Mouse (Mus musculus) myocyte (in vitro differentiated cells): ENCODE results near the gene Sh3bp1. TPM values are rescaled to one million over a fixed set of nuclear protein-coding genes. Genes with fewer than 3 reads are reported as not detected.

Experiments
- H3K27me3 ChIP-seq: one replicate; pipeline ENCODE4 v1.6.1; 2011; ENCODE audit not compliant: control insufficient read depth, insufficient read depth, insufficient read length
- H3K36me3 ChIP-seq: one replicate; pipeline ENCODE4 v1.6.1; 2011; ENCODE audit not compliant: control insufficient read depth, insufficient read depth
- H3K4me2 ChIP-seq: one replicate; pipeline ENCODE4 v1.6.1; 2011; ENCODE audit warnings: low read depth, control low read depth
- H3K4me3 ChIP-seq: one replicate; pipeline ENCODE4 v1.5.1; 2011; ENCODE audit warnings: mild to moderate bottlenecking, control low read depth, moderate library complexity
- H3K79me2 ChIP-seq: one replicate; pipeline ENCODE4 v1.6.1; 2011; ENCODE audit not compliant: control insufficient read depth, insufficient read depth
- H3ac ChIP-seq: one replicate; pipeline ENCODE4 v1.6.1; 2011; ENCODE audit not compliant: control insufficient read depth, insufficient read length
- CEBPB ChIP-seq: IDR thresholded peaks from 2 replicates; pipeline ENCODE4 v1.6.1; 2011; ENCODE audit warnings: mild to moderate bottlenecking, moderate library complexity; ENCODE audit not compliant: poor library complexity, insufficient read depth, severe bottlenecking
- E2F4 ChIP-seq: IDR thresholded peaks from one replicate; pipeline ENCODE4 v1.6.1; 2011; ENCODE audit warnings: mild to moderate bottlenecking, control low read depth, moderate library complexity; ENCODE audit not compliant: insufficient read depth
- MAX ChIP-seq: IDR thresholded peaks from one replicate; pipeline ENCODE4 v1.6.1; 2011; ENCODE audit warnings: low read depth, mild to moderate bottlenecking, control low read depth
- MYOD1 ChIP-seq, 3 experiments: IDR thresholded peaks; one replicate each; pipeline ENCODE4 v1.6.1; 2011; ENCODE audit warnings: control low read depth in 2 of 3, low read depth in 2 of 3, mild to moderate bottlenecking in 2 of 3, moderate library complexity in 1 of 3; ENCODE audit not compliant: insufficient read length in 2 of 3, control insufficient read depth in 1 of 3
- MYOG ChIP-seq, 3 experiments: IDR thresholded peaks; one replicate each; pipeline ENCODE4 v1.6.1; 2011; ENCODE audit warnings: control low read depth in 2 of 3, low read depth in 2 of 3, mild to moderate bottlenecking in 2 of 3; ENCODE audit not compliant: insufficient read length in 2 of 3, control insufficient read depth in 1 of 3, insufficient read depth in 1 of 3
- POLR2A ChIP-seq: IDR thresholded peaks from one replicate; pipeline ENCODE4 v1.6.1; 2011; ENCODE audit warnings: low read depth, mild to moderate bottlenecking, control low read depth, moderate library complexity; ENCODE audit not compliant: insufficient read length
- POLR2AphosphoS2 ChIP-seq: IDR thresholded peaks from one replicate; pipeline ENCODE4 v1.6.1; 2011; ENCODE audit warnings: low read depth, control low read depth; ENCODE audit not compliant: insufficient read length
- REST ChIP-seq: IDR thresholded peaks from one replicate; pipeline ENCODE4 v1.6.1; 2011; ENCODE audit warnings: mild to moderate bottlenecking, control low read depth, moderate library complexity; ENCODE audit not compliant: insufficient read depth, insufficient read length
- SRF ChIP-seq: IDR thresholded peaks from one replicate; pipeline ENCODE4 v1.6.1; 2011; ENCODE audit warnings: low read depth; ENCODE audit not compliant: control insufficient read depth, insufficient read length
- TCF12 ChIP-seq: IDR thresholded peaks from one replicate; pipeline ENCODE4 v1.6.1; 2011; ENCODE audit warnings: mild to moderate bottlenecking, control low read depth; ENCODE audit not compliant: poor library complexity, insufficient read depth, severe bottlenecking
- TCF3 ChIP-seq: IDR thresholded peaks from one replicate; pipeline ENCODE4 v1.6.1; 2011; ENCODE audit warnings: low read depth, control low read depth; ENCODE audit not compliant: insufficient read length
- USF1 ChIP-seq: IDR thresholded peaks from one replicate; pipeline ENCODE4 v1.6.1; 2011; ENCODE audit warnings: low read depth, mild to moderate bottlenecking, control low read depth, moderate library complexity
- polyA plus RNA-seq: library from polyadenylated mRNA; unstranded; fragments of >200 nt; fragmentation: generic; extraction: Trizol; gene quantifications from one replicate; pipeline ENCODE4 v1.2.1, GENCODE M21; 2012; ENCODE audit warnings: missing spikeins

Sh3bp1 gene
- polyA plus RNA-seq, 1 experiment: 11.1 TPM

DNA sequence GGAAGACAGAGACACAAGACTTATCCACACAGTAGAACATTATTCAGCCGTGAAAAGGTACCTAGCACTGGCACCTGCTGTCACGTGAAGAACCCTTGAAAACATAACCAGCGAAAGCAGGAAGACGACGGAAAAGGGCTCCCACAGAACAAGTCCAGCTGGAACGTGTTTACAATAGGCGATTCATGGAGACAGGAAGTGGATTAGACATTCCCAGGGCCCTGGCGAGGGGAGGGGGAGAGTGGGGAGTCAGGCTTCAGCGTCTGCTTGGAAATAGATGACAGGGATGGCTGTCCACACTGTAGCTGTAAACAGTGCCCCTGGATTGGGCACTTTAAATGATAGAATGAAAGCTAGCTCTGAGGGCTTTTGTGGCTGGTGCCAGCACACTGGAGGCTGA lies 31.2 kb upstream of the Sh3bp1 start:
- no peaks in the 10 kb centered on the region for H3K27me3 ChIP-seq
- peak overlapping the region; percentile 39 for H3K4me2 ChIP-seq
- H3ac ChIP-seq: no peak overlapping the region
- TF ChIP-seq E2F4 (no peak), MYOG (IDR thresholded peaks at IDR 0.05; ENCODE audit: control insufficient read depth in 1 of 3, insufficient read depth in 1 of 3, insufficient read length in 2 of 3, low read depth in 2 of 3) (no peak), TCF12 (no peak), POLR2A (no peak), TCF3 (no peak), SRF (no peak), CEBPB (no peak), MYOD1 (IDR thresholded peaks at IDR 0.05; ENCODE audit: control insufficient read depth in 1 of 3, insufficient read length in 2 of 3, low read depth in 2 of 3) (no peak), MAX (no peak), REST (no peak), USF1 (no peak)
- H3K36me3 ChIP-seq: no peaks in the 10 kb centered on the region
- no peaks in the 10 kb centered on the region for H3K79me2 ChIP-seq
- H3K4me3 ChIP-seq: no peak overlapping the region

DNA sequence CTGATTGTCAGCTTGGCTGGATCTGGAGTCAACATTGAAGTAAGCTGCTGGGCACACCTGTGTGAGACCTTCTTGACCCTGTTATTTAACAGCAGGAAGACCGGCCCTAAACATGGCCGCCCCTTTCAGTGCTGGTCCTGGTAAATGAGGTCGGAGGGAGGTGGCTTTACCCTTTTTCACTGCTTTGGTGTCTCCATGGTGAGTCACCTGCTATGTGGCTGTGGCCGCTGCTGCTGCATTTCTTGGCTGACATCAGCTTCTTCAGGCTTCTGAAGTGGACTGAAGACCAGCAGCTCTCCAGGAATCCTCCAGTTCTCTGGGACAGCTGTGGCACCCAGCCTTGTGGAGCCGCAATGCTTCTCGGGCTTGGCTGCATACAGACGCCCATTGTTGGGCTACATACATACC lies 30.7 kb upstream of the Sh3bp1 start:
- H3K79me2 ChIP-seq: no peaks in the 10 kb centered on the region
- TF ChIP-seq CEBPB: no peak
- TF ChIP-seq POLR2A: no peak
- TF ChIP-seq SRF: no peak
- TF ChIP-seq MYOG (IDR thresholded peaks at IDR 0.05; ENCODE audit: control insufficient read depth in 1 of 3, insufficient read depth in 1 of 3, insufficient read length in 2 of 3, low read depth in 2 of 3): peak; percentile 35 to 83 (median 52)
- peak; percentile 1 for TF ChIP-seq TCF3
- TF ChIP-seq TCF12: peak; percentile 34
- TF ChIP-seq REST: no peak
- TF ChIP-seq USF1: no peak
- TF ChIP-seq E2F4: no peak
- TF ChIP-seq MYOD1 (IDR thresholded peaks at IDR 0.05; ENCODE audit: control insufficient read depth in 1 of 3, insufficient read length in 2 of 3, low read depth in 2 of 3): peak; percentile 9 to 74 (median 56)
- no peak for TF ChIP-seq POLR2AphosphoS2
- TF ChIP-seq MAX: no peak
- no peak overlapping the region for H3K4me3 ChIP-seq
- H3K36me3 ChIP-seq: no peaks in the 10 kb centered on the region
- H3K4me2 ChIP-seq: peak overlapping the region; percentile 39
- no peak overlapping the region for H3ac ChIP-seq
- no peaks in the 10 kb centered on the region for H3K27me3 ChIP-seq

GRCm38 (mm10) chr15:78869775-78870174 lies 29.8 kb upstream of the Sh3bp1 start:
- TF ChIP-seq CEBPB: no peak
- TF ChIP-seq MAX: peak; percentile 46
- H3K36me3 ChIP-seq: no peaks in the 10 kb centered on the region
- no peak overlapping the region for H3K4me2 ChIP-seq
- H3K27me3 ChIP-seq: no peaks in the 10 kb centered on the region
- H3K79me2 ChIP-seq: no peaks in the 10 kb centered on the region
- no peak overlapping the region for H3K4me3 ChIP-seq
- H3ac ChIP-seq: no peak overlapping the region

- Histone ChIP-seq H3K27me3 (no peaks in the 10 kb centered on the region), H3ac (no peak overlapping the region), H3K79me2 (no peaks in the 10 kb centered on the region), H3K36me3 (no peaks in the 10 kb centered on the region), H3K4me3 (no peak overlapping the region), H3K4me2 (no peak overlapping the region)
- TF ChIP-seq MYOD1 (IDR thresholded peaks at IDR 0.05; ENCODE audit: control insufficient read depth in 1 of 3, insufficient read length in 2 of 3, low read depth in 2 of 3): no peak
- TF ChIP-seq TCF12: no peak
- TF ChIP-seq CEBPB: no peak
- TF ChIP-seq MAX: no peak
Measured at GRCm38 (mm10) chr15:78872021-78872608, 27.5 kb upstream of the Sh3bp1 start.

DNA sequence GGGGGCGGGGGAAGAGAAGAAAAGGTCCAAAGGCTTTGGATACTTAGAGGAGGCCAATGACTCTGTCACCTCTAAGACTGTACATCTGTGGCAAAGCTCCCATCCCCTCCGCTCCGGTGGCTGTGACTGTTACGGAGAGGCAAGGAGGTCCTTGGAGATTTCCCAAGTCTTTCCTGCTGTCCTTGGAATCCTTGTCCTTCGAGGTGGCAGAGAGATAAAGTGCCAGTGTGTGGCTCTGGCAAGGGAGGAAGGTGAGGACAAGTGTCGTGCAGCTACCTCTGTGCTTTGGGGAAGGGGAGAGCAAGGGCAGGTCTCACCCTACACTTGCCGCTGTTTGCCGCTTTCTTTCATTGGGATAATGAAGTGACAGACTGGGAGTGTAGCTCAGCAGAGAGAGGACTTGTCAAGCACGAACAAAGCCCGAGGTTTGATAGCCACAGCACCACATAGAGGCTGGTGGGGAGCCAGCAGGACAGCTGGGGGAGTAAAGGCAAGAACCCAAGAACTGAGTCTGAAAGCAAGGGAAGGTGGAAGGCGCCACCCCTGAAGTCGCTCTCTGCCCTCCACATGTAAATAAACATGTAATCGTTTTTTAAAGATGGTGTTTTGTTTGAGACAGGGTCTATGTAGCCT lies 25.6 kb upstream of the Sh3bp1 start:
- Histone ChIP-seq H3K4me2 (no peak overlapping the region), H3K36me3 (no peaks in the 10 kb centered on the region), H3K79me2 (peaks cover 9% of the 10 kb centered on the region), H3K4me3 (no peak overlapping the region), H3K27me3 (no peaks in the 10 kb centered on the region), H3ac (no peak overlapping the region)
- TF ChIP-seq MYOD1 (IDR thresholded peaks at IDR 0.05; ENCODE audit: control insufficient read depth in 1 of 3, insufficient read length in 2 of 3, low read depth in 2 of 3): no peak
- TF ChIP-seq POLR2AphosphoS2: no peak
- TF ChIP-seq TCF12: no peak
- no peak for TF ChIP-seq CEBPB
- no peak for TF ChIP-seq REST
- TF ChIP-seq TCF3: no peak
- no peak for TF ChIP-seq MAX
- TF ChIP-seq USF1: no peak
- no peak for TF ChIP-seq POLR2A
- TF ChIP-seq E2F4: no peak
